Mouse (Mus musculus): ENCODE measurements around the gene Gtf3c5. TPM values are rescaled to one million over a fixed set of nuclear protein-coding genes. Genes with fewer than 3 reads are reported as not detected.

Gene Gtf3c5
- polyA plus RNA-seq, 1 experiment from 2014 or later: 41.9 TPM

DNA sequence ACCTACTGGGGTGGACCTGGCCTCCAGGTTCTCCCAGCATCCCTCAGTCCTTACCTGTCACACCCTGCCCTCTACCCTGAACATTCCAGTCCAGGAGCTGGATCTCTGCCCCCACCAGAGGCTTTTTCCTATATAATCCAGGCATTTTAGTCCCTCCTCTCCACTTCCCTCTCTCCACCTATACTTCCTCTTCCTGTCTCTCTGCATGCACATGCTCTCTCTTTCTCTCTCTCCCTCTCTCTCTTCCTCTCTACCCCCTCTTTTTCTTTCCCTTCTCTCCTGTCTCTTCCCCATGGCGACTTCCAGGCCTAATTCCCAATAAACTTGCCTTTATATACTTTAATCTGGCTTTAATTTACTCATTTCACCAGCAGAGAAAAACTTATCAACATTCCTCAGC lies 5.0 kb upstream of the Gtf3c5 start:
- no peak for TF ChIP-seq CTCF (IDR thresholded peaks at IDR 0.05; ENCODE audit: low read depth)
- 39% methylated on average over 1 of the region's 1 CpGs for WGBS
- no peaks in the 10 kb centered on the region for H3K36me3 ChIP-seq (ENCODE audit: insufficient read depth)
- no peak overlapping the region for H3K27ac ChIP-seq (ENCODE audit: low read depth)
- H3K4me2 ChIP-seq: no peak overlapping the region
- H3K4me1 ChIP-seq (ENCODE audit: insufficient read depth): no peaks in the 10 kb centered on the region
- no peaks in the 10 kb centered on the region for H3K9me3 ChIP-seq (ENCODE audit: low read depth, low read length)
- no peak overlapping the region for H3K9ac ChIP-seq
- DNase-seq (no peak), ATAC-seq (ENCODE audit: insufficient read depth) (no peak)
- no peak overlapping the region for H3K4me3 ChIP-seq (ENCODE audit: low read depth, low read length)
- no peaks in the 10 kb centered on the region for H3K27me3 ChIP-seq (ENCODE audit: insufficient read depth, low read length)

DNA sequence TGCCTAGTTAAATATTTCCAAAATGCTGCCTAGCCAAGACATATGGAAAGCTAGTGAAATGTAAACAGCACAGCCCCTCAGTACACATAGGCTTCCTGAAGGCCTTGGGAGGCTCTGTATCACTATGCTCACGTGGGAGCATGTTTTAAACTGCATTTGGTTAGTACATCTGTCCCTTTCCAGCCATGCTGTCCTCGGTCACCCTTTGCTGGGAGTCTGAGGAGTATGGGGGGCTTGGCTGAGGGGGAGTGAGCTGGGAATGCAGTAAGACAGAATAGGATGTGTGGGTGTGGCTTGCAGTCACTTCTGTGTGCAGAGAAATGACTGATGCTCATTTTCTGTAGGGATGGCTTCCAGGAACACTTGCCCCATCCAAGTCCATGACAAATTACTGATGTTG lies 2.2 kb upstream of the Gtf3c5 start:
- Histone ChIP-seq H3K9ac (no peak overlapping the region), H3K4me2 (no peak overlapping the region), H3K36me3 (ENCODE audit: insufficient read depth) (peaks cover 3% of the 10 kb centered on the region), H3K27ac (ENCODE audit: low read depth) (no peak overlapping the region), H3K27me3 (ENCODE audit: insufficient read depth, low read length) (no peaks in the 10 kb centered on the region), H3K9me3 (ENCODE audit: low read depth, low read length) (no peaks in the 10 kb centered on the region), H3K4me1 (ENCODE audit: insufficient read depth) (no peaks in the 10 kb centered on the region), H3K4me3 (ENCODE audit: low read depth, low read length) (no peak overlapping the region)
- 40% methylated on average over 2 of the region's 2 CpGs for WGBS
- no peak for DNase-seq
- no peak for TF ChIP-seq CTCF (IDR thresholded peaks at IDR 0.05; ENCODE audit: low read depth)
- no peak for ATAC-seq (ENCODE audit: insufficient read depth)

DNA sequence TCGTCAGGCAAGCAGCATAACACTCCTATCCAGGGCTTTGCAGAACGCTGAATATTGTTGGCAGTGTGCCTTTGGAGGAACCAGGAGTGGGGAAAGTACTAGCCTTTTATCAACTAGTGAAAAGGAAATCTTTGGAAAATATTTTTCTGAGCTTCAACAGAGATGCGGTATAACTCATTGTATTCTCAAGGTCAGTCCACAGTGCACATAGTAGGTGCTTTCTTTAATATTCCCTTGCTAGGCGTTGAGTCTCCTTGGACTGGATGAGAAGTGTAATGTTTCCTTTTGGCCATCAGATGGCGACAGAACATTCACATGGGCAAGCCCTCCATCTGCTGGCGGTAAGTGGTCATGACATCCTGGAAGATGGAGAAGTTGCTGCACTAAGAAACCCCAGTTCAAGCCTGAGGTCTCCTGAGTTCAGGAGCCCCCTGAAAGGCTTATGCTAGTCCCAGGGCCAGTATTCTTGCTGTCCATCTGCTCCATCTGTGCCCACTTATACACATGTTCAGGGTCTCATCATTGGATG lies 1.6 kb upstream of the Gtf3c5 start:
- DNase-seq (peak; percentile 93), ATAC-seq (ENCODE audit: insufficient read depth) (no peak)
- H3K9ac ChIP-seq: no peak overlapping the region
- no peak overlapping the region for H3K27ac ChIP-seq (ENCODE audit: low read depth)
- no peak overlapping the region for H3K4me3 ChIP-seq (ENCODE audit: low read depth, low read length)
- no peak overlapping the region for H3K4me2 ChIP-seq
- H3K4me1 ChIP-seq (ENCODE audit: insufficient read depth): no peaks in the 10 kb centered on the region
- H3K36me3 ChIP-seq (ENCODE audit: insufficient read depth): peaks cover 7% of the 10 kb centered on the region
- peak; percentile 100 for TF ChIP-seq CTCF (IDR thresholded peaks at IDR 0.05; ENCODE audit: low read depth)
- H3K27me3 ChIP-seq (ENCODE audit: insufficient read depth, low read length): no peaks in the 10 kb centered on the region
- 17% methylated on average over 6 of the region's 6 CpGs for WGBS
- no peaks in the 10 kb centered on the region for H3K9me3 ChIP-seq (ENCODE audit: low read depth, low read length)

DNA sequence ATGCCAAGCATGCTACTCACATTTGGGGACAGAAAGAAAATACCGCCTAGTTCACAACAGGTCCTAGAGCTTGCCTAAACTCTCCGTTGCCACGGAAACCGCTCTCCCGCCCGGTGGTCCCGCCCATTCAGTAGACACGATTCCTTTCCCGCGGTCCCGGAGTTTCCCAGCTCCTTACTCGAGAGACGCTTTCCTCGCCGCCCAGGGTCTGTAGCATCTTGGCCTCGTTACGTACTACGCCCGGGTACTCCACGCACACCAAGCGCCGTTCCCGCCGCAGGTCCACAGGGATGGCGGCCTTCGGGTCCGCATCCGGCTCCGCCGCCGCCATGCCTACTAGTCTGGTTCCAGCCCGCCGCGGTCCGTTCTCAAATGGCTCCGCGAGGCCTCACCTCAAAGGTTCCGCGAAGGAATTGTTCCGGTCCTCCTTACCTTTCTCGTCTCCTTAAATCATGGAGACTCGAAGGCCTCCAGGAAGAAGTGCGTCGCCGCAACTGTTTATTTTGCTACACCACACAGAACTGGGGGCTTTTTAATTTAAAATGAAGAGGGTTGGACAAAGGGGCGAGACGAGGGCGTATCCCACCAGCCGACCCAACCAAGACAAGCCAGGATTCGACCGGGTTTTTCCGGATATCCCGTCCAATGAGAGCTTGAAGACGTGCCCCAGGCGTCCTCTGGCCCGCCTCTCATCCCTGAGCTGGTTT lies 751 bp downstream of the Gtf3c5 start:
- Histone ChIP-seq H3K9ac (peak overlapping the region; percentile 71), H3K27ac (ENCODE audit: low read depth) (peak overlapping the region; percentile 87), H3K4me2 (peak overlapping the region; percentile 71), H3K27me3 (ENCODE audit: insufficient read depth, low read length) (no peaks in the 10 kb centered on the region), H3K9me3 (ENCODE audit: low read depth, low read length) (no peaks in the 10 kb centered on the region), H3K4me1 (ENCODE audit: insufficient read depth) (no peaks in the 10 kb centered on the region), H3K4me3 (ENCODE audit: low read depth, low read length) (peak overlapping the region; percentile 67), H3K36me3 (ENCODE audit: insufficient read depth) (peaks cover 22% of the 10 kb centered on the region)
- ATAC-seq (ENCODE audit: insufficient read depth) (peak; percentile 93), DNase-seq (peak; percentile 94)
- under 1% methylated on average over 56 of the region's 56 CpGs for WGBS
- TF ChIP-seq CTCF (IDR thresholded peaks at IDR 0.05; ENCODE audit: low read depth): no peak

DNA sequence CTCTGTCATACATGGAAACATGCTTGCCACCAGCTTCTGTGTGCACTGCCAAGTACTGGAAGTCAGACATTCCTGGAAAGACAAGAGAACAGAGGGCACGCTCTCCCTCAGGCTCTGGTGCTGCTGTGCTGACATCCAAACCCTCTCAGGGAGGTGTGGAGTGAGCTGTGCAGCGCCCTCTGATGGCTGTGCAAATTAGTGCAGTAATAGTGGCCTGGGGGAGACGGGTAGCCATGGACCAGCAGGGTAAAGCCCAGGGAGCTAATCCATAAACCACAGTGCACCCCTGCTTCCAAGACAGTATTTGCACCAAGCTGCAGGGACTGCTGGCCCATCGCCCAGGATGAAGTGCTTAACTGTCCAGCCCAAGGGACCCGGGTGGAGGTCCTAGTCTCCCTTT lies 5.5 kb downstream of the Gtf3c5 start:
- H3K4me3 ChIP-seq (ENCODE audit: low read depth, low read length): no peak overlapping the region
- DNase-seq (peak; percentile 23), ATAC-seq (ENCODE audit: insufficient read depth) (no peak)
- H3K27me3 ChIP-seq (ENCODE audit: insufficient read depth, low read length): no peaks in the 10 kb centered on the region
- H3K4me2 ChIP-seq: no peak overlapping the region
- H3K9me3 ChIP-seq (ENCODE audit: low read depth, low read length): no peaks in the 10 kb centered on the region
- 62% methylated on average over 5 of the region's 5 CpGs for WGBS
- H3K4me1 ChIP-seq (ENCODE audit: insufficient read depth): no peaks in the 10 kb centered on the region
- H3K9ac ChIP-seq: no peak overlapping the region
- H3K36me3 ChIP-seq (ENCODE audit: insufficient read depth): peaks cover 66% of the 10 kb centered on the region
- H3K27ac ChIP-seq (ENCODE audit: low read depth): no peak overlapping the region
- peak; percentile 49 for TF ChIP-seq CTCF (IDR thresholded peaks at IDR 0.05; ENCODE audit: low read depth)

DNA sequence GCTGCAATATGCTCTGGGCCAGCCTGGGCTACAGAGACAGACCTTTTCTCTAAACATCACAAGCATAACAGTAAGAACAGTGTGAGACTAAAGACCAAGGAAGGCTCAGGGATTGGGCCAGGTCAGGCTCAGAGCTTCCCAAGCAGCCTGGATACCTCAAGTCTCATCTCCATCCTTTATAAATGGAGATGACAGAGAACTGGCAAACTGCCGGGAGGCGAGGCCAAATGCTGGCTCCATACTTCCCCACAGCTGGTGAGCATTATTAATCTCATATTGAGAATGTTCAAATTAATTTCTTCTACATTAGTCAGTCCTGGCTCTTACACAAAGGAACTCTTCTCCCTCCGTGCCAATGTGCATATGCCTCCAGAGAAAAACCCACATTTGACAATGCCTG lies 6.7 kb downstream of the Gtf3c5 start:
- no peaks in the 10 kb centered on the region for H3K27me3 ChIP-seq (ENCODE audit: insufficient read depth, low read length)
- H3K4me2 ChIP-seq: no peak overlapping the region
- no peaks in the 10 kb centered on the region for H3K4me1 ChIP-seq (ENCODE audit: insufficient read depth)
- ATAC-seq (ENCODE audit: insufficient read depth) (peak; percentile 64; the same call in 1 of the 2 replicates), DNase-seq (peak; percentile 73)
- 69% methylated on average over 3 of the region's 3 CpGs for WGBS
- H3K9me3 ChIP-seq (ENCODE audit: low read depth, low read length): no peaks in the 10 kb centered on the region
- H3K4me3 ChIP-seq (ENCODE audit: low read depth, low read length): no peak overlapping the region
- no peak overlapping the region for H3K9ac ChIP-seq
- H3K36me3 ChIP-seq (ENCODE audit: insufficient read depth): peaks cover 78% of the 10 kb centered on the region
- TF ChIP-seq CTCF (IDR thresholded peaks at IDR 0.05; ENCODE audit: low read depth): no peak
- no peak overlapping the region for H3K27ac ChIP-seq (ENCODE audit: low read depth)

DNA sequence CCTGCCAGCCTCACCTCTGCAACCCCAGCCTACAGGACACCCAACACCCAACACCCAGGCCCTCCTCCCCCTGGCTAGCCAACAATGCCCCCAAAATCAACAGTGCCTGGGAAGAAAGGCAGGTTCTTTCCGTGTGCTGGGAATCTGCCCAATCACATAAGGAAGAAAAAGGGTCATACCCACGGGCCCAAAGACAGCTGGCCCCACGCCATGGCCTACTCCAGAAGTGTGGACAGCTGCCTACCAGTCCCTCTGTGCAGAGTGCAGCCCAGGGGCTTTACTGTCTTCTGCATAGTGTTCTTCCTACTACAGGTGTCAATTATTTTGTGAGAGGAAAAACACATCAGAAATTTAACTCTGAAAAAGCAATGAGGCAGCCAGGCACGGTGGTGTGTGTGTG lies 8.2 kb downstream of the Gtf3c5 start:
- H3K27ac ChIP-seq (ENCODE audit: low read depth): no peak overlapping the region
- no peaks in the 10 kb centered on the region for H3K9me3 ChIP-seq (ENCODE audit: low read depth, low read length)
- H3K36me3 ChIP-seq (ENCODE audit: insufficient read depth): peaks cover 86% of the 10 kb centered on the region
- H3K27me3 ChIP-seq (ENCODE audit: insufficient read depth, low read length): no peaks in the 10 kb centered on the region
- no peak overlapping the region for H3K4me3 ChIP-seq (ENCODE audit: low read depth, low read length)
- ATAC-seq (ENCODE audit: insufficient read depth): no peak
- no peak overlapping the region for H3K9ac ChIP-seq
- H3K4me1 ChIP-seq (ENCODE audit: insufficient read depth): no peaks in the 10 kb centered on the region
- TF ChIP-seq CTCF (IDR thresholded peaks at IDR 0.05; ENCODE audit: low read depth): no peak
- H3K4me2 ChIP-seq: no peak overlapping the region
- 62% methylated on average over 4 of the region's 4 CpGs for WGBS
- DNase-seq: no peak

Measured in lung, embryonic 14.5 days (tissue).